Mouse (Mus musculus): ENCODE results near the gene Hmcn1.

DNA sequence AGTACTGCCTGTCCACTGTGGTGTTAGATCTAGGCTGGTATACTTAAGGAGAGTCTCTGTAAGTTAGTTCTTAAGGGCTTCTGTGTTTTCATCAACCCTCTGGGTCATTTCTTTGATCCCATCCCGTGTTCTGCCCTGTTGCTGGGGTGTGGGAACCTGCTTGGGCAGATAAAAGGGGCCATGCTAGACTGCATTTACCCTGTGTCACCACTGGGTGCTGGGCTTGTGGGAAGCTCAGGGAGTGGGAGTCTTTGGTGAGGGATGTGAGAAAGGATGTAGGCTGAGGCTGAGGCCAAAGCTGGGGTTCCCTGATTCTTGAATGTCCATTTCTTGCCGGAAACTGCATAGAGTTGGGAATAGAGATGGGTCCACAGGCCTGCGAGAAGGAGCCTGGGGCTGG is 436.6 kb downstream of the Hmcn1 start:
- TF ChIP-seq CTCF (IDR thresholded peaks at IDR 0.05; ENCODE audit: low read depth, low read length) (no peak), POLR2A (IDR thresholded peaks at IDR 0.05; ENCODE audit: borderline replicate concordance, low read depth, low read length) (no peak)

Measured in bone marrow macrophage, adult 2 months (primary cell).